Mouse (Mus musculus) heart, embryonic 12.5 days (tissue): ENCODE data around the gene Gabrd. TPM values are rescaled to one million over a fixed set of nuclear protein-coding genes. Genes with fewer than 3 reads are reported as not detected.

Source experiments
- ATAC-seq: fragments of 200-750 bp; cut with Nextera tagmentation; 2 replicates; pipeline ENCODE4 v1.8.0; 2017; ENCODE audit warnings: moderate TSS enrichment, moderate library complexity; ENCODE audit not compliant: insufficient number of reproducible peaks, low FRiP score
- H3K27ac ChIP-seq: fragments of 300-500 bp; sonication (generic); 2 replicates; pipeline ENCODE4 v1.5.1; 2016; ENCODE audit warnings: mild to moderate bottlenecking, moderate library complexity; ENCODE audit not compliant: poor library complexity, severe bottlenecking
- H3K27me3 ChIP-seq: fragments of 300-500 bp; sonication (generic); replicated peaks from 2 replicates; pipeline ENCODE4 v1.6.1; 2016; ENCODE audit warnings: mild to moderate bottlenecking, moderate library complexity
- H3K36me3 ChIP-seq: fragments of 300-500 bp; sonication (generic); 2 replicates; pipeline ENCODE4 v1.6.1; 2016; ENCODE audit warnings: mild to moderate bottlenecking, moderate library complexity
- H3K4me1 ChIP-seq: fragments of 300-500 bp; sonication (generic); replicated peaks from 2 replicates; pipeline ENCODE4 v1.6.1; 2016; ENCODE audit warnings: mild to moderate bottlenecking
- H3K4me2 ChIP-seq: fragments of 300-500 bp; sonication (generic); 2 replicates; pipeline ENCODE4 v1.6.1; 2016; ENCODE audit warnings: mild to moderate bottlenecking, moderate library complexity
- H3K4me3 ChIP-seq: fragments of 300-500 bp; sonication (generic); 2 replicates; pipeline ENCODE4 v1.5.1; 2016; ENCODE audit warnings: mild to moderate bottlenecking
- H3K9ac ChIP-seq: fragments of 300-500 bp; sonication (generic); 2 replicates; pipeline ENCODE4 v1.6.1; 2016; ENCODE audit warnings: mild to moderate bottlenecking, moderate library complexity
- H3K9me3 ChIP-seq: fragments of 300-500 bp; sonication (generic); replicated peaks from 2 replicates; pipeline ENCODE4 v1.6.1; 2016; ENCODE audit warnings: mild to moderate bottlenecking, moderate library complexity
- WGBS: fragments of 180-500 bp; shearing (Covaris S2); methylation state at CpG from one replicate; pipeline ENCODE4 v1.1.7; 2016; 5-methylcytosine and 5-hydroxymethylcytosine counted together
- polyA plus RNA-seq: library from polyadenylated mRNA; unstranded; fragments of >200 nt; fragmentation: Nextera tagmentation; extraction: Ambion mirVana; gene quantifications from 2 replicates; pipeline ENCODE4 v1.2.1, GENCODE M21; 2016

The Gabrd gene
- polyA plus RNA-seq, 1 experiment from 2014 or later: not detected

- WGBS: 34% methylated on average over 12 of the region's 12 CpGs
- no peak overlapping the region for H3K4me2 ChIP-seq
- ATAC-seq: no peak
Measured at GRCm38 (mm10) chr4:155359560-155360464, 38.1 kb downstream of the Gabrd start.

DNA sequence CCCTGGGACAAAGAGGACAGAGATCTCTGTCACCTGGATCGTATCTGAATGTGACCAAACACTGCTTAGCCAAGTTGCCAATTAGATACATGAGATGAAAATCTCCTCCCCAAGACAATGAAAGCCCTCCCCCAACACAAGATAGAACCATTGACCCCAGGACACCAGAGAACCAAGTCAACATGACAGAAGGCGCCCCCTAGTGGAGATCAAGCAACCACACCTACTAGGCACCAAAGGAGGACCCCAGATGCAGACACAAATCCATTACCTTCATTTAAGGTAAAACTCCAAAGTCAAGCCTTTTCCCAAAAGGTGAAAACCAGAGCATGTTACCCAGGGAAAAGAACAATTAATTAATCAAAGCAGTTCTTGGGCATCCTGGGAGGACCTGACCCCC is 40.3 kb downstream of the Gabrd start:
- ATAC-seq: no peak
- 48% methylated on average over 2 of the region's 2 CpGs for WGBS
- peaks cover 51% of the 10 kb centered on the region for H3K27me3 ChIP-seq

More at GRCm38 (mm10) chr4:155359560-155360464, 38.1 kb downstream of the Gabrd start:
- Histone ChIP-seq H3K9me3 (no peaks in the 10 kb centered on the region), H3K27me3 (peaks cover 70% of the 10 kb centered on the region), H3K36me3 (no peaks in the 10 kb centered on the region), H3K4me1 (peaks cover 7% of the 10 kb centered on the region; the same call in 1 of the 2 replicates), H3K9ac (no peak overlapping the region), H3K27ac (no peak overlapping the region), H3K4me3 (no peak overlapping the region)

GRCm38 (mm10) chr4:155356354-155356753 is 41.6 kb downstream of the Gabrd start:
- peaks cover 39% of the 10 kb centered on the region for H3K27me3 ChIP-seq
- WGBS: 87% methylated on average over 10 of the region's 10 CpGs
- ATAC-seq: no peak

More for the DNA sequence above, 40.3 kb downstream of the Gabrd start:
- Histone ChIP-seq H3K27ac (no peak overlapping the region), H3K4me3 (no peak overlapping the region), H3K9me3 (no peaks in the 10 kb centered on the region), H3K4me2 (no peak overlapping the region), H3K36me3 (no peaks in the 10 kb centered on the region), H3K4me1 (peaks cover 7% of the 10 kb centered on the region; the same call in 1 of the 2 replicates), H3K9ac (no peak overlapping the region)

DNA sequence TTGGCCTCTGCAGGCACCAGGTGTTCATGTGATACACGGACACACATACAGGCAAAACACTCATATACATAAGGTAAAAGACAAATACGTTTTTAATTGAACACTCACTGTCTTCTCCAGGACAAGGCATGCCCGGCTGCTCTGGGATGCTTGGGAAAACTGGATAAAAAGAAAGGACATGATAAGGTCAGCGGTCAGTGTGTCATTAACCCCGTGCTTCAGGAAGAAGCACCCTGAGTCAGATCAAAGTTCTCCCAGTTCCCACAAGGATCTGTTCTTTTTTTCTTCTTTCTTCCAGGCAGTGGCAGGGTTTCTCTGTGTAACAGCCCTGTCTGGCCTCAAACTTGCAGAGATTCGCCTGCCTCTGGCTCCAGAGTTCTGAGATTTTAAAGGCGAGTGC is 43.4 kb downstream of the Gabrd start:
- Histone ChIP-seq H3K36me3 (no peaks in the 10 kb centered on the region), H3K27ac (no peak overlapping the region), H3K27me3 (peaks cover 23% of the 10 kb centered on the region), H3K9ac (no peak overlapping the region), H3K4me3 (no peak overlapping the region), H3K9me3 (no peaks in the 10 kb centered on the region), H3K4me2 (no peak overlapping the region), H3K4me1 (no peaks in the 10 kb centered on the region)
- ATAC-seq: no peak
- 69% methylated on average over 7 of the region's 7 CpGs for WGBS

More at GRCm38 (mm10) chr4:155356354-155356753, 41.6 kb downstream of the Gabrd start:
- Histone ChIP-seq H3K36me3 (no peaks in the 10 kb centered on the region), H3K4me2 (no peak overlapping the region), H3K27ac (no peak overlapping the region), H3K9me3 (no peaks in the 10 kb centered on the region), H3K9ac (no peak overlapping the region), H3K4me3 (no peak overlapping the region), H3K4me1 (peaks cover 6% of the 10 kb centered on the region; the same call in 1 of the 2 replicates)

DNA sequence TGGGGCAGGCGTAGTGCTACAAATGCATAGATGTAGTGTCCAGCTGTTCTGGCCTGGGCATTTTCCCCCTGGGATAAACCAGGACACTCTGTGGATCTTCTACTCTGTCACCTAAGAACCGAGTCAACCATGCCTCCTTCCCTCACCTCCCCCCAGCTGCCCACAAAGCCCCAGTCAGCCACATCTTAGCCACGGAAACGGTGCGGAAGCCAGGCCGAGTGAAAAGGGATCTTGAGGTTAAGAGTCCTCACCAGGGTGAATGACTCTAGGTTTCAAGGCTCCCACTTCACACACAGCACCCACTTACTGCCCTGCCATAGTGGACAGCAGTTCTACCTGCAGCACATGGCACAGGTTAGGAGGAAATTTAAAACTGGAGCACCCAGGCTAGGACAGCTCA is 43.9 kb downstream of the Gabrd start:
- no peak overlapping the region for H3K9ac ChIP-seq
- no peak for ATAC-seq
- no peak overlapping the region for H3K27ac ChIP-seq
- peaks cover 17% of the 10 kb centered on the region for H3K27me3 ChIP-seq
- H3K4me2 ChIP-seq: no peak overlapping the region
- 74% methylated on average over 6 of the region's 6 CpGs for WGBS
- H3K9me3 ChIP-seq: no peaks in the 10 kb centered on the region
- H3K4me3 ChIP-seq: no peak overlapping the region
- H3K36me3 ChIP-seq: no peaks in the 10 kb centered on the region
- H3K4me1 ChIP-seq: no peaks in the 10 kb centered on the region

GRCm38 (mm10) chr4:155352581-155352980 is 45.3 kb downstream of the Gabrd start:
- H3K4me2 ChIP-seq: no peak overlapping the region
- H3K9me3 ChIP-seq: no peaks in the 10 kb centered on the region
- 73% methylated on average over 3 of the region's 3 CpGs for WGBS
- no peak overlapping the region for H3K4me3 ChIP-seq
- no peak overlapping the region for H3K27ac ChIP-seq
- ATAC-seq: no peak
- no peak overlapping the region for H3K9ac ChIP-seq
- H3K27me3 ChIP-seq: peaks cover 8% of the 10 kb centered on the region; the same call in 1 of the 2 replicates
- H3K36me3 ChIP-seq: no peaks in the 10 kb centered on the region
- H3K4me1 ChIP-seq: no peaks in the 10 kb centered on the region

DNA sequence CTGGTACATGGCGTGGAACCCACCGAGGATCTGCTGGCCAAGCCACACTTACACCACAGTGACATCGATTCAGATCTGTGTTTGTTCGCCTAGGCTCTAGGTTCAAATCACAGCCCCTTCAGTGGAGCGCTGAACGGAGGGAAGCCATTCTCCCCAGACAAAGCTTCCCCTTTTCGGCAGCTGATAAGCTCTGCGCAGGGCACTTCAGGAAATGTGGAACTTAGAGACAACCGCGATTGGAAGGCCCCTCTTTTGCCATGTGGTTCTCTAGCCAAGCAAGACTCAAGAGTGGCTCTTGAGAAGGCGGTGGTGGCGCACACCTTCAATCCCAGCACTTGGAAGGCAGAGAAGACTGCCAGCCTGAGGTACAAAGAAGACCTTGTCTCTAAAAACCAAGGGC is 51.6 kb downstream of the Gabrd start:
- no peak overlapping the region for H3K4me3 ChIP-seq
- peaks cover 18% of the 10 kb centered on the region; the same call in 1 of the 2 replicates for H3K4me1 ChIP-seq
- ATAC-seq: no peak
- no peaks in the 10 kb centered on the region for H3K36me3 ChIP-seq
- no peaks in the 10 kb centered on the region for H3K9me3 ChIP-seq
- 65% methylated on average over 12 of the region's 12 CpGs for WGBS
- no peak overlapping the region for H3K4me2 ChIP-seq
- H3K27ac ChIP-seq: no peak overlapping the region
- peaks cover 43% of the 10 kb centered on the region for H3K27me3 ChIP-seq
- no peak overlapping the region for H3K9ac ChIP-seq

DNA sequence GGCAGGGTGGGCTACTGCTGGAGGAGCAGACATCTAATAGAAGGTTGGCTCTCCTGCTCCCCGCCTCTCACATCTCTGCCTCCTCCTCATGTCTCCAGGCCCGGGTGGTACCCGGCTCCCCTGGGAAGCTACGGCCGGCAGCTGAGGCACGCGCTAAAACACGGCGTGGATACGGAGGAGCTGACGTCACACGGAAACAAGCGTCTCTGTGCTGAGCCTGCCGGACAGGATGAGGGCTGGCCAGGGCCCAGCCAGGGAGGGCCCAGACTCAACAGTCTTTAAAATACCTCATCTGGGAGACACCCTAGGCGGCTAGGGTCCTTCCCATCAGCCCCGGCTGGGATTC is 52.3 kb downstream of the Gabrd start:
- WGBS: 2% methylated on average over 16 of the region's 16 CpGs
- Histone ChIP-seq H3K4me3 (peak overlapping the region; percentile 57), H3K27me3 (peaks cover 43% of the 10 kb centered on the region), H3K9ac (peak overlapping the region; percentile 64), H3K9me3 (no peaks in the 10 kb centered on the region), H3K4me2 (peak overlapping the region; percentile 93), H3K4me1 (peaks cover 18% of the 10 kb centered on the region; the same call in 1 of the 2 replicates), H3K36me3 (no peaks in the 10 kb centered on the region), H3K27ac (no peak overlapping the region)
- peak; percentile 82 for ATAC-seq

- 14% methylated on average over 47 of the region's 47 CpGs for WGBS
- peaks cover 18% of the 10 kb centered on the region; the same call in 1 of the 2 replicates for H3K4me1 ChIP-seq
- H3K4me3 ChIP-seq: peak overlapping the region; percentile 57
- H3K9me3 ChIP-seq: no peaks in the 10 kb centered on the region
- no peak overlapping the region for H3K27ac ChIP-seq
- no peaks in the 10 kb centered on the region for H3K36me3 ChIP-seq
- peak overlapping the region; percentile 93 for H3K4me2 ChIP-seq
- peak overlapping the region; percentile 64 for H3K9ac ChIP-seq
- H3K27me3 ChIP-seq: peaks cover 43% of the 10 kb centered on the region
- ATAC-seq: peak; percentile 29; the same call in 1 of the 2 replicates
Measured at GRCm38 (mm10) chr4:155344716-155345607, 53.0 kb downstream of the Gabrd start.

DNA sequence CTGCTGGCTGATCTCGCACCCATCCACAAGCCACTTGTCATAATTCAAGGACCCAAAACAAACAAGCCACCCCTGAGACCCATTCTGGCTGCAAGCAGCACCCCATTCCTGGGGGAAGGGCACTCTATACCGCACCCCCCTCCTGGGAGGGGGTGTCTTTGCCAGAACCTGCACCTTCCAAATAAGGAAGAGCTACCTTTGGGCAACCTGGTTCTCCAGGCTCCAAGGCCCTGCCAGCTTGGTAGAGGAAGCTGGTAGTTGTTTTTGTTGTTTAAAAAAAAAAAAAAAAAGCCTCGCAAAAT is 53.7 kb downstream of the Gabrd start:
- Histone ChIP-seq H3K9ac (no peak overlapping the region), H3K4me3 (no peak overlapping the region), H3K27ac (no peak overlapping the region), H3K9me3 (no peaks in the 10 kb centered on the region), H3K27me3 (peaks cover 43% of the 10 kb centered on the region), H3K36me3 (no peaks in the 10 kb centered on the region), H3K4me1 (peaks cover 18% of the 10 kb centered on the region; the same call in 1 of the 2 replicates), H3K4me2 (peak overlapping the region; percentile 93; the same call in 1 of the 2 replicates)
- 63% methylated on average over 3 of the region's 3 CpGs for whole genome bisulfite sequencing
- ATAC-seq: no peak
